Mouse (Mus musculus): ENCODE measurements at regions not wholly inside any gene's neighbourhood (a gene's known extent, or its start where the extent isn't known, plus 50 kb on each side); places are given as distances from the start of the nearest gene placed in this dataset.

GRCm38 (mm10) chr11:64715182-64715581 lies 263.7 kb upstream of the Elac2 start:
- Histone ChIP-seq H3K4me3 (ENCODE audit: insufficient read depth, low read length) (no peak overlapping the region), H3K27ac (ENCODE audit: insufficient read depth, low read length) (no peak overlapping the region), H3K4me1 (ENCODE audit: control insufficient read depth, insufficient read depth, low read length) (no peaks in the 10 kb centered on the region)
- TF ChIP-seq CTCF (IDR thresholded peaks at IDR 0.05; ENCODE audit: borderline replicate concordance, insufficient read depth, low read length) (no peak), POLR2A (IDR thresholded peaks at IDR 0.05; ENCODE audit: low read depth, low read length) (no peak)

- TF ChIP-seq POLR2A (IDR thresholded peaks at IDR 0.05; ENCODE audit: low read depth, low read length) (no peak), CTCF (IDR thresholded peaks at IDR 0.05; ENCODE audit: borderline replicate concordance, insufficient read depth, low read length) (peak; percentile 73; the same call in 1 of the 2 replicates)
- no peak overlapping the region for H3K27ac ChIP-seq (ENCODE audit: insufficient read depth, low read length)
- no peak overlapping the region for H3K4me3 ChIP-seq (ENCODE audit: insufficient read depth, low read length)
- no peaks in the 10 kb centered on the region for H3K4me1 ChIP-seq (ENCODE audit: control insufficient read depth, insufficient read depth, low read length)
These were observed 260.3 kb upstream of the Elac2 start for GRCm38 (mm10) chr11:64718316-64719085.

- TF ChIP-seq CTCF (IDR thresholded peaks at IDR 0.05; ENCODE audit: borderline replicate concordance, insufficient read depth, low read length) (no peak), POLR2A (IDR thresholded peaks at IDR 0.05; ENCODE audit: low read depth, low read length) (no peak)
- no peak overlapping the region for H3K4me3 ChIP-seq (ENCODE audit: insufficient read depth, low read length)
- H3K4me1 ChIP-seq (ENCODE audit: control insufficient read depth, insufficient read depth, low read length), result no peaks in the 10 kb centered on the region
- H3K27ac ChIP-seq (ENCODE audit: insufficient read depth, low read length), result no peak overlapping the region
These were observed 252.6 kb upstream of the Elac2 start for GRCm38 (mm10) chr11:64726249-64726648.

DNA sequence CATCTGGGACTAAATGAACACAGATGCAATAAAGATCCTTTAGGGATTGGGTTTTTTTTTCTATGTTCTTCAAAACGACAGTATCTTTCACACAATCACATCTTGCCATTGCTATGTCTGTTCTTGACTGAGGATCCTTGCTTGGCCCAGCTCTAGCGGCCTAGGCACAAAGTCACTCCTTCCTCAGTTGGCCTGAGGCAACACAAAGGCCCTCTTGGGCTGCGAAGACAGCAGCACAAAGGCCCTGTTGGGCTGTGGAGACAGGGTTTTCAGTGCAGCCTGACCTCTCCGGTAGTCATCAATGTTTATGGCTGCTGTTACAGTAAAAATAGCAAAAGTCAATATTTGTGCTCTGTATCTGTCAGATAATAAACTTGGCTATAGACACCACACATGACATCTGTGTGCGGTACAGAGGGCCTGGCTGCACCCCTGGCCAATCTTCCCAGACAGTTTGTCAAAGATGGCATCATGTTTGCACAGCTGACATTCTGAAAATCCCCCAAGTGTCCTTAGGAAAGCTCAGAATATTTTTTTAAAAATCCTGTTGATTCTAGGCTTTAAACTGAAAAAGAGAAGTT lies 250.9 kb upstream of the Elac2 start:
- Histone ChIP-seq H3K4me1 (ENCODE audit: control insufficient read depth, insufficient read depth, low read length) (no peaks in the 10 kb centered on the region), H3K27ac (ENCODE audit: insufficient read depth, low read length) (no peak overlapping the region), H3K4me3 (ENCODE audit: insufficient read depth, low read length) (no peak overlapping the region)
- no peak for TF ChIP-seq POLR2A (IDR thresholded peaks at IDR 0.05; ENCODE audit: low read depth, low read length)
- TF ChIP-seq CTCF (IDR thresholded peaks at IDR 0.05; ENCODE audit: borderline replicate concordance, insufficient read depth, low read length), result no peak

GRCm38 (mm10) chr11:64738948-64739347 lies 239.9 kb upstream of the Elac2 start:
- Histone ChIP-seq H3K27ac (ENCODE audit: insufficient read depth, low read length) (no peak overlapping the region), H3K4me3 (ENCODE audit: insufficient read depth, low read length) (no peak overlapping the region), H3K4me1 (ENCODE audit: control insufficient read depth, insufficient read depth, low read length) (peaks cover under 1% of the 10 kb centered on the region; the same call in 1 of the 2 replicates)
- TF ChIP-seq POLR2A (IDR thresholded peaks at IDR 0.05; ENCODE audit: low read depth, low read length) (no peak), CTCF (IDR thresholded peaks at IDR 0.05; ENCODE audit: borderline replicate concordance, insufficient read depth, low read length) (no peak)

GRCm38 (mm10) chr11:64743753-64744152 lies 235.1 kb upstream of the Elac2 start:
- Histone ChIP-seq H3K4me1 (ENCODE audit: control insufficient read depth, insufficient read depth, low read length) (peaks cover 2% of the 10 kb centered on the region; the same call in 1 of the 2 replicates), H3K4me3 (ENCODE audit: insufficient read depth, low read length) (no peak overlapping the region), H3K27ac (ENCODE audit: insufficient read depth, low read length) (0 out of 2 replicates have a peak overlapping the region, but pooled peaks have one; percentile 26)

DNA sequence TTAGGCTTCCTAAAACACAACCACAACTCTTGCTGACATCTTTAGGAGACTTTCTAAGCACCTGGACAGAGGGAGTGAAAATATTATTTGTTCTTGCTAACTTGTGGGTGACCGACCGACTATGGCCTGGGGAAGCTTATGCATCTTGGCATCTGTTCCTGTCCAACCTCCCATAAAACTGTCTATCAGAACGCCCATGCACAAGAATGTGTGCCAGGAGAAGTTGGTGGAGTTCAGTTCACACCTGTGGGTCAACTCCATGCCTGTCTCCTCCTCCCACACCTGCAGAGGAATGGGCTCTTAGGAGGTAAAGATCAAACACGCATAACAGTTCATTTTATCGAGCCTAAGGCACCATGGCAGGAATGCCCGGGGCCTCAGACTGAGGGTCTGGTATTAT lies 232.7 kb upstream of the Elac2 start:
- H3K4me3 ChIP-seq (ENCODE audit: insufficient read depth, low read length), result no peak overlapping the region
- H3K27ac ChIP-seq (ENCODE audit: insufficient read depth, low read length), result no peak overlapping the region

More at GRCm38 (mm10) chr11:64743753-64744152, 235.1 kb upstream of the Elac2 start:
- no peak for TF ChIP-seq CTCF (IDR thresholded peaks at IDR 0.05; ENCODE audit: borderline replicate concordance, insufficient read depth, low read length)
- no peak for TF ChIP-seq POLR2A (IDR thresholded peaks at IDR 0.05; ENCODE audit: low read depth, low read length)

GRCm38 (mm10) chr11:64749976-64750375 lies 228.9 kb upstream of the Elac2 start:
- Histone ChIP-seq H3K4me1 (ENCODE audit: control insufficient read depth, insufficient read depth, low read length) (peaks cover 7% of the 10 kb centered on the region), H3K4me3 (ENCODE audit: insufficient read depth, low read length) (no peak overlapping the region), H3K27ac (ENCODE audit: insufficient read depth, low read length) (no peak overlapping the region)
- no peak for TF ChIP-seq POLR2A (IDR thresholded peaks at IDR 0.05; ENCODE audit: low read depth, low read length)
- no peak for TF ChIP-seq CTCF (IDR thresholded peaks at IDR 0.05; ENCODE audit: borderline replicate concordance, insufficient read depth, low read length)

More for the DNA sequence above, 232.7 kb upstream of the Elac2 start:
- TF ChIP-seq POLR2A (IDR thresholded peaks at IDR 0.05; ENCODE audit: low read depth, low read length), result no peak
- TF ChIP-seq CTCF (IDR thresholded peaks at IDR 0.05; ENCODE audit: borderline replicate concordance, insufficient read depth, low read length), result no peak
- H3K4me1 ChIP-seq (ENCODE audit: control insufficient read depth, insufficient read depth, low read length), result peaks cover 9% of the 10 kb centered on the region

- Histone ChIP-seq H3K4me1 (ENCODE audit: control insufficient read depth, insufficient read depth, low read length) (peaks cover 7% of the 10 kb centered on the region), H3K27ac (ENCODE audit: insufficient read depth, low read length) (no peak overlapping the region), H3K4me3 (ENCODE audit: insufficient read depth, low read length) (no peak overlapping the region)
- TF ChIP-seq POLR2A (IDR thresholded peaks at IDR 0.05; ENCODE audit: low read depth, low read length) (no peak), CTCF (IDR thresholded peaks at IDR 0.05; ENCODE audit: borderline replicate concordance, insufficient read depth, low read length) (no peak)
These were observed 226.5 kb upstream of the Elac2 start for GRCm38 (mm10) chr11:64752299-64752698.

GRCm38 (mm10) chr11:64752816-64753215 lies 226.0 kb upstream of the Elac2 start:
- H3K4me1 ChIP-seq (ENCODE audit: control insufficient read depth, insufficient read depth, low read length), result peaks cover 7% of the 10 kb centered on the region
- no peak overlapping the region for H3K4me3 ChIP-seq (ENCODE audit: insufficient read depth, low read length)
- no peak for TF ChIP-seq CTCF (IDR thresholded peaks at IDR 0.05; ENCODE audit: borderline replicate concordance, insufficient read depth, low read length)
- TF ChIP-seq POLR2A (IDR thresholded peaks at IDR 0.05; ENCODE audit: low read depth, low read length), result no peak
- no peak overlapping the region for H3K27ac ChIP-seq (ENCODE audit: insufficient read depth, low read length)

Data from embryonic fibroblast, embryonic 13.5 days (primary cell).